Mouse (Mus musculus): Measurements from ENCODE around the gene Aida. TPM values are rescaled to one million over a fixed set of nuclear protein-coding genes. Genes with fewer than 3 reads are reported as not detected.
"Not testable (repeated sequence)": the region's sequence is repeated elsewhere in the genome, so short reads cannot be mapped to it uniquely, and the experiment has no call there.

The Aida gene
- polyA plus RNA-seq, 1 experiment from 2014 or later, result 23.7 TPM

GRCm38 (mm10) chr1:183308476-183308875 lies 12.1 kb downstream of the Aida start:
- H3K9ac ChIP-seq (replicated peaks; ENCODE audit: low read depth), result no peak overlapping the region
- no peaks in the 10 kb centered on the region for H3K9me3 ChIP-seq (ENCODE audit: low read length)
- TF ChIP-seq CTCF (IDR thresholded peaks at IDR 0.05) (no peak), EP300 (IDR thresholded peaks at IDR 0.05) (no peak)
- no peaks in the 10 kb centered on the region for H3K27me3 ChIP-seq (replicated peaks; ENCODE audit: insufficient read depth, low read length)
- DNase-seq (ENCODE audit: low spot score) (no peak), ATAC-seq (no peak)
- no peak overlapping the region for H3K27ac ChIP-seq (ENCODE audit: low read length)
- 87% methylated on average over 1 of the region's 1 CpGs for WGBS
- H3K36me3 ChIP-seq (ENCODE audit: insufficient read depth, low read length), result no peaks in the 10 kb centered on the region; the same call in 1 of the 2 replicates
- H3K4me3 ChIP-seq (ENCODE audit: low read depth, low read length), result no peak overlapping the region
- H3K4me1 ChIP-seq (ENCODE audit: insufficient read depth, low read depth, low read length), result no peaks in the 10 kb centered on the region
- H3K4me2 ChIP-seq (replicated peaks; ENCODE audit: low read depth, low read length), result no peak overlapping the region

DNA sequence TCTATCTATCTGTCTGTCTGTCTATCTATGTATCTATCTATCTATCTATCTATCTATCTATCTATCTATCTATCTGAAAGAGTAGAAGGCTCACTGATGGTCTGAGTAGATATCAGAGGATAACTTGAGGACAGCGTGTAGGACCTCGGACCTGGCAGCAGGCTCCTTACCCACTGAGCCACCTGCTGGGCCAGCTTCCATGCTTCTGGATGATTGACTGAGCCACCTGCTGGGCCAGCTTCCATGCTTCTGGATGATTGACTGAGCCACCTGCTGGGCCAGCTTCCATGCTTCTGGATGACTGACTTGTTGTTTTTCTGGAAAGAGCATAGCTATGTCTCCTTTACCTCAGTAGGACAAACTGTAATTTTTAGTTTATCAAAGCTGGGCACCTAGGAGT lies 13.2 kb downstream of the Aida start:
- not testable (repeated sequence) for H3K36me3 ChIP-seq (ENCODE audit: insufficient read depth, low read length); H3K9ac ChIP-seq (replicated peaks; ENCODE audit: low read depth); H3K4me1 ChIP-seq (ENCODE audit: insufficient read depth, low read depth, low read length); H3K4me3 ChIP-seq (ENCODE audit: low read depth, low read length); H3K9me3 ChIP-seq (ENCODE audit: low read length); H3K4me2 ChIP-seq (replicated peaks; ENCODE audit: low read depth, low read length); ATAC-seq; H3K27ac ChIP-seq (ENCODE audit: low read length); DNase-seq (ENCODE audit: low spot score); H3K27me3 ChIP-seq (replicated peaks; ENCODE audit: insufficient read depth, low read length)
- 85% methylated on average over 2 of the region's 2 CpGs for WGBS

GRCm38 (mm10) chr1:183312076-183312475 lies 15.7 kb downstream of the Aida start:
- Histone ChIP-seq H3K9me3 (ENCODE audit: low read length) (no peaks in the 10 kb centered on the region), H3K4me1 (ENCODE audit: insufficient read depth, low read depth, low read length) (no peaks in the 10 kb centered on the region), H3K27me3 (replicated peaks; ENCODE audit: insufficient read depth, low read length) (no peaks in the 10 kb centered on the region), H3K9ac (replicated peaks; ENCODE audit: low read depth) (no peak overlapping the region), H3K4me3 (ENCODE audit: low read depth, low read length) (no peak overlapping the region), H3K4me2 (replicated peaks; ENCODE audit: low read depth, low read length) (no peak overlapping the region), H3K36me3 (ENCODE audit: insufficient read depth, low read length) (peaks cover 22% of the 10 kb centered on the region), H3K27ac (ENCODE audit: low read length) (no peak overlapping the region)
- DNase-seq (ENCODE audit: low spot score) (no peak), ATAC-seq (no peak)
- WGBS, result 95% methylated on average over 2 of the region's 2 CpGs
- no peak for TF ChIP-seq EP300 (IDR thresholded peaks at IDR 0.05)
- no peak for TF ChIP-seq CTCF (IDR thresholded peaks at IDR 0.05)

GRCm38 (mm10) chr1:183315783-183316182 lies 19.4 kb downstream of the Aida start:
- TF ChIP-seq EP300 (IDR thresholded peaks at IDR 0.05) (no peak), CTCF (IDR thresholded peaks at IDR 0.05) (peak; percentile 44)

DNA sequence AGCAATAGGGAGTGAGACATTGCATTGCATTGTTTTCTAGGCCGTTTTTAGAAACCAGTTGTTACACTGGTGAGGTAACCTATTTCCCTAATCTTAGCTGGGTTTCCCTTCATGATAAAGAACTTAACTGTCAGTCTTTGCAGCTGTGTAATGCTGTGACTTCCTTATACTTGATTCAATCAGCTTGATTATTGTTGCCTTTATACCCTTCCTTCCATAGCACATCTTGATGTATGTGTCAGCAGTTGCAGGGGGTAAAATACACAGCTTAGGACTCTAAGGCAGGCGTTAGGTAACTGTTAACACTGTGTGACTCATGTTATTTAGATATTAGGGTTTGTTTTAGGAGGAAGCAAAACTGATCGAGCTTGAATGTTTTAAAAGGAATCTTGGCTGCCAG lies 24.3 kb downstream of the Aida start:
- H3K4me3 ChIP-seq (ENCODE audit: low read depth, low read length), result no peak overlapping the region
- no peaks in the 10 kb centered on the region for H3K4me1 ChIP-seq (ENCODE audit: insufficient read depth, low read depth, low read length)
- no peak overlapping the region for H3K9ac ChIP-seq (replicated peaks; ENCODE audit: low read depth)
- DNase-seq (ENCODE audit: low spot score) (no peak), ATAC-seq (no peak)
- 60% methylated on average over 3 of the region's 3 CpGs for WGBS
- no peak overlapping the region for H3K4me2 ChIP-seq (replicated peaks; ENCODE audit: low read depth, low read length)
- no peaks in the 10 kb centered on the region for H3K27me3 ChIP-seq (replicated peaks; ENCODE audit: insufficient read depth, low read length)
- no peaks in the 10 kb centered on the region for H3K9me3 ChIP-seq (ENCODE audit: low read length)
- TF ChIP-seq EP300 (IDR thresholded peaks at IDR 0.05) (no peak), CTCF (IDR thresholded peaks at IDR 0.05) (no peak)
- H3K36me3 ChIP-seq (ENCODE audit: insufficient read depth, low read length), result peaks cover 11% of the 10 kb centered on the region; the same call in 1 of the 2 replicates
- no peak overlapping the region for H3K27ac ChIP-seq (ENCODE audit: low read length)

More at GRCm38 (mm10) chr1:183315783-183316182, 19.4 kb downstream of the Aida start:
- DNase-seq (ENCODE audit: low spot score) (no peak), ATAC-seq (no peak)
- Histone ChIP-seq H3K4me2 (replicated peaks; ENCODE audit: low read depth, low read length) (no peak overlapping the region), H3K9ac (replicated peaks; ENCODE audit: low read depth) (no peak overlapping the region), H3K4me1 (ENCODE audit: insufficient read depth, low read depth, low read length) (no peaks in the 10 kb centered on the region), H3K27me3 (replicated peaks; ENCODE audit: insufficient read depth, low read length) (no peaks in the 10 kb centered on the region), H3K36me3 (ENCODE audit: insufficient read depth, low read length) (peaks cover 22% of the 10 kb centered on the region), H3K9me3 (ENCODE audit: low read length) (no peaks in the 10 kb centered on the region), H3K27ac (ENCODE audit: low read length) (no peak overlapping the region), H3K4me3 (ENCODE audit: low read depth, low read length) (no peak overlapping the region)
- 89% methylated on average over 2 of the region's 2 CpGs for WGBS

- H3K4me1 ChIP-seq (ENCODE audit: insufficient read depth, low read depth, low read length); ATAC-seq; H3K9me3 ChIP-seq (ENCODE audit: low read length); H3K4me3 ChIP-seq (ENCODE audit: low read depth, low read length); DNase-seq (ENCODE audit: low spot score); H3K9ac ChIP-seq (replicated peaks; ENCODE audit: low read depth); H3K27ac ChIP-seq (ENCODE audit: low read length); H3K27me3 ChIP-seq (replicated peaks; ENCODE audit: insufficient read depth, low read length); H3K4me2 ChIP-seq (replicated peaks; ENCODE audit: low read depth, low read length): not testable (repeated sequence)
- 71% methylated on average over 5 of the region's 5 CpGs for WGBS
- peaks cover 20% of the 10 kb centered on the region for H3K36me3 ChIP-seq (ENCODE audit: insufficient read depth, low read length)
Observed at GRCm38 (mm10) chr1:183322496-183322895, 26.1 kb downstream of the Aida start.

DNA sequence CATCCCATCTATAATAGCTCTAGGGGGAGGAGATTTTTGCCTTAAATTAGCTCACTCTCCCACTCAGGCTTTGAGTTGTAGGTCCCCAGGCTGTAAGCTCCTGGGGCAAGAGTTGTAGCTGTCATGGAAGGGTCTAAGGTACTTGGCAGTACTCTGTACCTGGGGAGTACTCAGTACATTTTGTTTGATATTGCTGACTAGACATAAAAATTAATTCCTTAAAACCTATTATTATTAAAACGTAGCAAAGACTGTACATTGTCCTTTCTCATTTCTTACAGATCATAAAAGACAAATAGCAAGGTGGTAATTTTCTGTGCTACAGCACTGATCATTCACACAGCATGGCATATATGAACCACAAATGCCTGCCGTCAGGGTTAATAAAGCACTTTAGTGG lies 27.5 kb downstream of the Aida start:
- DNase-seq (ENCODE audit: low spot score) (no peak), ATAC-seq (no peak)
- TF ChIP-seq CTCF (IDR thresholded peaks at IDR 0.05) (no peak), EP300 (IDR thresholded peaks at IDR 0.05) (no peak)
- 98% methylated on average over 2 of the region's 2 CpGs for WGBS
- H3K9me3 ChIP-seq (ENCODE audit: low read length), result no peaks in the 10 kb centered on the region
- H3K9ac ChIP-seq (replicated peaks; ENCODE audit: low read depth), result no peak overlapping the region
- no peak overlapping the region for H3K4me3 ChIP-seq (ENCODE audit: low read depth, low read length)
- no peaks in the 10 kb centered on the region for H3K4me1 ChIP-seq (ENCODE audit: insufficient read depth, low read depth, low read length)
- H3K27me3 ChIP-seq (replicated peaks; ENCODE audit: insufficient read depth, low read length), result no peaks in the 10 kb centered on the region
- H3K36me3 ChIP-seq (ENCODE audit: insufficient read depth, low read length), result peaks cover 33% of the 10 kb centered on the region
- H3K4me2 ChIP-seq (replicated peaks; ENCODE audit: low read depth, low read length), result no peak overlapping the region
- H3K27ac ChIP-seq (ENCODE audit: low read length), result no peak overlapping the region

Data from lung, postnatal 0 days (tissue).